Mouse (Mus musculus) cerebellum, postnatal 14 days (tissue): ENCODE measurements around the gene Calhm6.
A peak's percentile ranks its signal among the peaks of the same experiment; 100 is the strongest.

Source experiments
- DNase-seq, 2 experiments: peaks; one replicate each; pipeline ENCODE4 v3.0.0; 2021; ENCODE audit warnings: mixed read lengths in 2 of 2

Gene Calhm6

DNA sequence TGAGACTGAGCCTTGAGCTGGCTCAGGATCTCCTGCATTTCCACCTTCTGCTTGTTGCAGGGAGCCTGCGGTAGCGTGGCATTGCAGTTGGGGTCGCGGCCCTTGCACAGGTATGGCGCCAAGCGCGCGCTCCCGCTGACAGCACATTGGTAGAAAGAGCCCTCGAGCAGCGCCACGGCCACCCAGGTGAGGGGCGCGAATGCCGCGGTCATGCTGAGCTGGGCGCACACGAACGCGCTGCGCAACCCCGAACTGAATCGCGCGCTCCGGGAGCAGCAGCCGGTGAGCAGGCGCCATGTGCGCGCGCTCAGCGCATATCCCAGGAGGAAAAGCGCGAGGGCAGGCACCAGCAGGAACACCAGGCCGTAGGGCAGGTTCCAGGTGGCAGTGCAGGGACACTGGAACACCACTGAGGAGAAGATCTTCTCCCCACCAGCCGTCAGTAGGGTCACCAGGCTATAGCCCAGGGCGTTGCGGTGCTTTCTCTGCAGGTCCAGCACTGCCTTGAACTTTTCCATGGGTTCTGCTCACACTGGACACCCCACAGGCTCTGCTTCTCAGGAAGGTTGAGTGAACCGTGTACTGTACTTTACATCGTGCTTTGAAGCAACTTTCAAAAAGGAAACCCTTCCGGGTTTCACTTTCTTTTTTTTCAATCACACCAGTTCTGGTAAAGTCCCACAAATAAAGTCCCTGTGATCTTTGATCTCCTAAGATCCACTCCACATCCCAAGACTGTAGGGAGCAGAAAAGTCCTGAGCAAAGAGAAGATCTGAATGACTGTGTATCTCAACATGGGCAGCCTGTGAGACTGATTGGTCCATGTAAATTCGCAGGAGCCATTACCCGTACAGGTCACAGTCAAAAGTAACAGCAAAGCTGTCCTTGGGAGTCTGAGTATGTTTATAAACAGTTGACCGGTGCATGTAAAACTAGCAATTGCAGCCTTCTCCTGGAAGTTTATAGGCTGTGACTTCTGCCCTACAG, at the start of gene Calhm6:
Gene Calhm6, minus strand, starts transcription at position 593 of the 987 bp plus-strand sequence.
- peak; percentile 26 to 35 for DNase-seq

DNA sequence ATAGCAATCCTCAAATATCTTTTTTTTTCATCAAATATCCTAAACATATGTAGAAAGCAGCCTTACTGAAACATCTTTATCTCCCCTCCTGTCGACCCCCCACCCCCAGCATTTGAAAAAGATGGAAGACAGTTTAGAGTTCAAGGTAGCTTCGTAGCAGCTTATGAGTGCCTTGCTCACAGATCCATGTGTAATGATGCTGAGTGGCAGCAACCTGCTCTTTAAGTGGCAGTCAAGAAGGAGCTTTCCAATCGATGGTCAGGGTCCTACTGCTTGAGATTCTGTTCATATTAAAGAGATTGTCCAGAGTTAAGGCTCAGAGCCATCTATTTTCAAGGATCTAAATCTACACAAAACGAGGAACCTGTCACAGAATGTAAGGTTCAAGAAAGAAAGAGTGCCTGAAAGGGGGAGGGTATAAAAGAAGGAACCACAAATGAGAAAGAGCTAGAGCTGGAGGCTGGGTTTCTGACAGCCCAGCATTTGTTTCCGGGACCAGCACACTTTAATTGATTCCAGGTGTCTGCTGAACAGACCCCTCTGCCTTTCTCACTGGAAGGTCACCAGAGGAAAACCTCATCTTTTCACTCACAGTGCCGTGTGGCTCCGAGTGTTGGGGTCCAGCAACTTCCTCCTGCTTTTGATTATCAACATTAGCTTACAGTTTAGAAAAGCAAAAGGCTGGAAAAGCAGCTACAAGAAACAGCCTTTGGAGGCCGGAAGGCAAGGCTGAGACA, 48.3 kb upstream of the Calhm6 start:
- DNase-seq, result no peak

DNA sequence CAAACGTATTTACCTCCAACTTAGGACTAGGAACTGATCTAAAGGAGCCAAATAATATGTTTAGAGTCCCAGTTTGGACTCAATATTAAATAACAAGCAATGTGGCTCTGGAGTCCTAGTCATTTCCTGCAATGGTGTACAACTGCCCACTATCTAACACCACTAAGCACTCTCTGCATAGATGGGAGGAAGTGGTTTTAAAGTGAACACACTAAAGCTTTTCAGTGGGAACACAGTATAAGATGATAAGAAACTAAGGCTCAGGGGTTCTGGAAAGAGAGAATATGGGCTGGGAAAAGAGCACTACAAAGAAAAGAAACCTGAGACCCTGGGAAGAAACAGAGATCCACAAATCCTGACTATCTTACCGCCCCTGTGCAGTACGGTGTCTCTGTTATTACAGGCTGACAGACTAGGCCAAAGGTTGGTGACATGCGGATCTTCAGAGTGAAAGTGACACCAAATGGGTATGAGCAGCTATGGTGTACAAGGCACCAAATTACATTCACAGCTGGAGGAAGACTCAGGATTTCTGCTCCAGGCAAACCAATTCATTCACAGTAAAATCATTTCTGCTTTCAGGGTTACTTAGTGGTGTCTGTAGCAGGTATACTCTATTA, 45.0 kb upstream of the Calhm6 start:
- DNase-seq, result no peak

DNA sequence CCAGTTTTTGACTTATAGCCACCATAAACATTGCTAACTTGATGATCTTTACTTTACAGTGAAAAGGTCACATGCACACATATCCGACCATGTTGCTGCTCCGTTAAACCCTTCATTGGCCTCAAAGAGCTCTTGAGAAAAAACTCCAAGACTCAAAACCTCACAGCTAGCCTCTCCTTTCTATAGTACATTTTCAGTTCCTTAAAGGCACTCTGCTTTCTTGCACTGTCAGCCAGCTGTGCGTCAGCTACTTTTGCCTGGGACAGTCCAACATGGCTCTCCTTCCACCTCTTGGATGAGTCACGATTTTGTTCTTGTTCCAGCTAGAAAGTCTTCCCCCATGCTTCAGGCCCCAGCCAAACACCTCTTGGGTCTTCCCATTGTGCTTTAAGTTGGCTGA, 43.9 kb upstream of the Calhm6 start:
- no peak for DNase-seq

DNA sequence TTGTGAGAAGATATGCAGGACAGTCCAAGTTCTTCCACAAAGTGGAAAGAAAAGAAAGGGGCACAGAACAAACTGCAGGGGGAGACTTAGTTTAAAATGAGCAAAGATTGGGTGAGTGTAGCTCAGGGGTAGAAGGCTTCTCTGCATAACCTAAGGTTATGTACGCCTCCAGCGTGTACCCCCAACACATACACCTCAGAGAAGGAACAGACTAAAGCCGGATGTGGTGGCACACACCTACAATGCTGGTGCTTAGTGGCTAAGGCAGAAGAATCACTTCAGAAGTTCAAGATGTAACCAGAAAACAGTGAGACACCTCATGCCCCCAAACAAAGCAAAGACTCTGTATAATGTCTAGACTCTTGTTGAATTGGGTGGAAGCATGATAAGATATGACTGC, 43.4 kb upstream of the Calhm6 start:
- DNase-seq, result no peak

DNA sequence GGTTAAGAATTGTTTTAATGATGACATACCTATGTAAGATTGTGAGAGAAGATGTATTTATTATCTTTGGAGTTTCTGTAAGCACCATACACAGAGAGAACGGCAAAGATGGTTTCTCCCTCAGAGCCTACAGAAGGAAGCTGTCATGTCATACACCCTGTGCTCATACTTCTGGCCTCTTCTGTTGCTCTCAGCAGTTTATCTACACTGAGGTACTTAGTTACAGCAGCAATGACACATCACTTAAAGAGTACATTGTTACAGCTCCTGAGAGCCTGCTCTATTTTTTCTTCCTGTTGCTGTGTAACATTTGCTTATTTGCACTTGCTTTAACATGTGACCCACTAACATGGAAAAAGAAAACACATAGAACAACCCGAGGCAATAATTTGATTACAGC, 39.2 kb upstream of the Calhm6 start:
- DNase-seq, result no peak

DNA sequence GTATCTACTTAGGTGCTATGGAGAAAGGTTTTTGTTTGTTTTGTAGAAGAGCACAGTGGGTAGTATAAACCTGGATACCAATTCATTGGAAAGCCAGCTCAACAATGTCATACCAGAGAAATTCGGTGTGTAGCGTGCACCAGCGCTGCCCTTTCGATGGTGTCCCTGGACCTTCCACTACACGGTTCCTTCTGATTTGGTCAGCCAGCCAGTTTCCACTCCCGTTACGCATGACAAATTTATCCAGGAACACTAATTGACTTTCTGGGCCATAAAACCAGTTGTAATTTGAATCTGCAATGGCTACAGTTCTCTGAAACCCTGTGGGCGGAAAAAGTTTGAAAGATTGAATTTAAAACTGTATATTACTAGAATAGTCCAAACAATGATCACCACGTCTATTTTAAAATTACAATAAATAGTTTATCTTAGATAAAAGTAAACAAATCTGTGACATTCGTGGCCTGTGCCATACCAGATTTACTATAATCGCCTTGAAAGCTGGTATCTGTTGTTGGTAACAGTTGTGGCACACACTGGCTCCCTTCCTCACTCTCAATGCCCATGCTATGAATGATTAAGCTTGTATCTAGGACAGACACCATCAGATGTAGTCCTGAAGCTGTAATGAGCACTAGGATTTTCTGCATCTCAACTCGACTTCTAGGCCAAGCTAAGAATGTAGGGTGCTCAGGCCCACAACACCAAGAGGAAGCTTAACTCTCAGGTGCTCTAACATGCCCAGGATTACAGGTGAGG, 28.2 kb upstream of the Calhm6 start:
- DNase-seq, result no peak

DNA sequence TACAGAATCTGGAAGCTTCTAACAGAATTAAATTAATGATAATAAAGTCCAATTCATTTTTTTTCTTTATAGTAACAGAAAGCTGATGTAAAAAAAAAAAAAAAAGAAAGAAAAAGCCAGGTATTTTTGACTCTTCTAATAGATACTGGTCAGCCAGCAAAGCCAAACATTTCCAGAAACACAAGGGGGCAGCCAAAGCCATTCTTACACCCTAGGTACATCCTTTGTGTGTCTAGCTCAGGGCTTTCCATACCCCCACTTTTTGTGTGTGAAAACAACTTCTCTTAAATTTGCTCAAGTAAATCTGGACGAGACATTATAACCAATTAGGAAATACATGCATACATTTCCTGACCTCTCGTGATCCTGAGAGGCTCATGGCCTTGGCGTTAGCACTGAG, 24.0 kb upstream of the Calhm6 start:
- DNase-seq, result peak; percentile 18 to 26

DNA sequence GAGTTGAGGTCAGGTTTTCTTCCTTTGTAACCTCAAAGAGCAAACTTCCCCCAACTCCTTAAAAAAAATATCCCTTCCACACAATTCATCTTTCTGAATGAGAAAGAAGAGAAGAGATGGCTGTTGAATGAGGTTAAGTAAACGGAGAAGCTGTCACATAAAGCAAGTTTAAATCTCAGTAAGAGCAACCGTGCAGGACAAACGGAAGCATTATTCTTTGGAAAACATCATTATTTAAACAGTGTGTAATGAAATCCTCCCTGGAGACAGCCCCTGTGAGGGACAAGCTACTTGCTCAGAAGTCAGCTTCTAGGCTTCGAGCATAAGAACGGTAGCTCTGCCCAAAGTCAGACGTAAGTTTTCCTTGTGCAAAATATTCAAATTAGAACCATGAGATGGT, 22.7 kb upstream of the Calhm6 start:
- DNase-seq, result no peak

DNA sequence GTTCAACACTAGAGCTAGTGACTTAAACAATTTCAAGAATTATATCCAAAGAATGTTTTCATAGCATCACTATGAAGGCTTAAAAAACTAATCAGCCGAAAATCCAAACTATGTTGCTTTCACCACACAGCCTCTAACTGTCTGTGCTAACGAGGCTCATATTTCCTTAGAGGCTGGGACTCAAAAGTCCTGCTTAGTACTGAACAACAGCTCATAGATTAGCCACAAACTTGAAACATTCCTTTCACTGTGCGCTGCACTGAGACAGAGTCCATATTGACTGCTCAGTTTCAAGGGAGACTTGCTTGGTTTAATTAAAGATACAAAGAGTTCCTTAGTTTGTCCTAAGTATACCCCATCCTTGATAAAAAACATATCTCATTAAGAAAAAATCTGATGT, 22.0 kb upstream of the Calhm6 start:
- DNase-seq, result no peak

DNA sequence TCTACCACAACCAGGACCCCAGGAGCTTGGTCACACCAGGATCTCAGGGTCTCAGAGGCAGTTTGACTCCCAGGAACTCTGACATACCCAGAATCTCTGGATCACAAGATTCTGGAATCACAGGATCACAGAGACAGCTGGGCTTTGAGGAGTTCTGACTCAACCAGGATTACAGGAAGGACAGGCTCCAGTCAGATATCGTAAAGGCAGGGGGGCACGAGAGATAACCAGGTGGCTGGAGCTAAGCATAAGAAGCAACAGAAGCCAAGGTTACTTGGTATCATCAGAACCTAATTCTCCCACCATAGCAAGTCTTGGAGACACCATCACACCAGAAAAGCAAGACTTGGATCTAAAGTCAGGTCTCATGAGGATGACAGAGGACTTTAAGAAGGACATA, 13.9 kb upstream of the Calhm6 start:
- DNase-seq, result no peak

DNA sequence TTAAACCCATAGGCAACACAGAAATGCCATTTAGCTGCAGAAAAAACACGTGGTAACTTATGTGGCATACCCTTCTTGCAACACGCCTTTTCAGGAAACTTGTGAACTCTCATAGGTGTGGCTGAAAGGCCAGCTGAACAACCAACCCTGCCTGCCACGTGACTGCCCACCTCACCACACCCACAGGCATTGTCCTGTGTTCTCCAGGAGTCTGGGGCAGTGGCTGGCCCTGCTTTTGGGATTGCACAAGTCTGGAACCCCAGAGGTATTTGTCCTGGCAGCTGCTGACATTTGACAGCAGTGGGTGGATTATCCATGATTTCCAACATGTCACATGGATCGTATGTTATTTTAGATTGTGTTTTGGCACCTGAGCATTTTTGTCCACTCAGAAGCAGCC, 12.0 kb upstream of the Calhm6 start:
- no peak for DNase-seq

DNA sequence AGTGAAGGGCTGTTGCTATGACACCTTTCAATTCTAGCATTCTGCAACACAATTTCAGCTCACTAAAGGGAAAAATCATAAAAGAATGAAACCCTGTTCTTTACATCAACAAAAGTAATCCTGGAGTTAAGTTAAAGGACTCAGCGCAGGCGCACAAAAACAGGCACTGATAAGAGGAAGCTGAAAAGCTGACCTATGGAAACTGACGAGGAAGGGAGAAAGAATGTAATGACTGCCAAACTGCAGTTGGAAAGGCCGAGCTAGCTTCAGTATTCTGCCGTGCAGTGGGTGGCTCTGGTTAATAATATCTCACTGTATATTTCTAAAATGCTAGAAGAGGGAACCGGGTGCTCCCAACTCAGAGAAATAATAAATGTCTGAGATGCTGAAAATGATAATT, 10.2 kb upstream of the Calhm6 start:
- DNase-seq, result no peak

DNA sequence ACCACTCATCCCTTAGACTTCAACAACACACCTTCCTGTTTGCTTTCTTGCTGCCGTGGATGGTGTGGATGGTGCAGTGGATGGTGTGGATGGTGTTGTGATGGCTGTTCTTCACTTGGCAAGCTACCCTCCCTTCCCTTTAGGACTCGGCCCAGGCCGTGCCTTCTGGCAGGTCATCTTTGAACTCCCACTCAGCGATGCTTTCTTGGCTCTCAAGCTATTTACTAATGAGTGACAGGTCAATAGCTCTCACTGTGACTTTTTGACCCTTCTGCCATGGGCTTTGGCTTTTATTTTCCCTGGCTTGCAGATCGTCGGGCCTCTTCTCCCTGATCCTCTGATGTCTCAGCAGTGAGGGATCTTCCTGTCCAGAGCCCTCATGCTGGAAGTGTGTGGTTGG, 8.6 kb upstream of the Calhm6 start:
- peak in 1 of 2 experiments; percentile 4 for DNase-seq

DNA sequence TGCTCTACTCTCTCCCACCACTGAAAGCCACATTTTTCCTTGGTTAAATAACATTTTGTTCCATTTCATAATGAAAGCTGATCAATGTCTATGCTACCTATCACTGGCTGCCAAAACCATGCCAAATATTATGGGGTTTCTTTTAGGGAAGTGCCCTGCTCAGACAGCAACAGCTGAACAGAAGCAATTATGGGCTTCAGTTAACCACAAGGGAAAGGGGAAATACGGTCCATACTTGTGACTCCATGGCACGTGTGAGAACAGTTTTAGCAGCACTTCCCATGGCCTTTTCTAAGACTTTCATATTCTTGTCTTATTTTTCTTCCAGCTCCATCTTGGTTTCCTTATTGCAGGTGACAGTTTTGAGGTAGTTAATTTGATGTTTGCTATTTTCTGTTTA, 3.6 kb upstream of the Calhm6 start:
- DNase-seq, result no peak

DNA sequence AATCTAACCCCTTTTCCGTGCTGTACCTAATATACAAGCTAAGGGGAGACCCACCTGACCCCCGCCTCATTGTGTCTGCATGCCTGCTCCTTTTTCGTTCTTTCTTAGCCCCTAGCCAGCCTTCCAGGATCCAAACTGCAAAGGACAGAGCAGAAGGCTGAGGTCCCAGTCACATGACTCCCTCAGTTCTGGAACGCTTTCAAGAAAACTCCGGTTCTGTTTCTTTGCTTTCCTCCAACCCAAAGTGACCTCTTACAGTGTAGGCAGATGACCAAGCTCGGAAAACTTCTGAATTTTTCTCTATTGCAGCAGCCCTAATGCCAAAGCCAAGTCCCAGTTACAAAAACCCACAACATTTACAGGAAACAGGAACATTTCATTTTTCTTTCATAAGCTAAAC, 607 bp upstream of the Calhm6 start:
- DNase-seq, result peak in 1 of 2 experiments; percentile 5

DNA sequence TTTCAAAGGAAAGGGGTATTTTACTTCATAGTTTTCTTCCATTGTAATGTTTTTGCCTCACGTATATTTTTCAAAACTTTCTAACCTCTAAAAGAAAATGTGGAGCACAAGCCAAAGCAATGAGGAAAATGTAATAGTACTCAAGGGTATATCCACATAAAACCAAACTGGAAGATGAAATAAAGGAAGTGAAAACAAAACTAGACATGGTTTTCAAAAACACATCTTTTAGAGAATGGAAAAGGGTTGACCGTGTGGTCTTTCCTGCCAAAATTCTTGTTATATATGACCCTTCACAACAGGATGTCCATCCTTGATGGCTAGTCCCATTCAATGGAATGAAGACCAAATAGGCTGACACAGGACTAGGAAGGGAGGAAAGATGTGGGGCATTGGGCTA, 9.4 kb downstream of the Calhm6 start:
- no peak for DNase-seq

DNA sequence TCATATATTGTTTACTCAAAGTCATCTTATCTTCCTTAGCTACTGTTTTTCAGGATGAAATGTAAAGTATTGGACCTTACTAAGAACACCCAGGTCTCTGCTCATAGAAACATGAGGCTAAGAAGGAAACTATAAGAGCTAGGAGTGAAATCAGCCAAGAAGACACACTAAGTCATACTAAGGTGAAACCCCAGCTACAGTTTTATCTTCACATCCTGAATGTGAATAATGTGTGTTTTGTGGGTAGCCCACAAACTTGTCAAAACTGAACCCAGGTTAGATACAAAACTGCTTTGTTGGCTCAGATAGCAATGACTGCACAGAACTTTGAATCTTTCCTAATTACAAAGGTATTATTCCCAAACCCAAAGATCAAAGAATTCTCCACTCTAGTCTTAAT, 10.0 kb downstream of the Calhm6 start:
- no peak for DNase-seq

DNA sequence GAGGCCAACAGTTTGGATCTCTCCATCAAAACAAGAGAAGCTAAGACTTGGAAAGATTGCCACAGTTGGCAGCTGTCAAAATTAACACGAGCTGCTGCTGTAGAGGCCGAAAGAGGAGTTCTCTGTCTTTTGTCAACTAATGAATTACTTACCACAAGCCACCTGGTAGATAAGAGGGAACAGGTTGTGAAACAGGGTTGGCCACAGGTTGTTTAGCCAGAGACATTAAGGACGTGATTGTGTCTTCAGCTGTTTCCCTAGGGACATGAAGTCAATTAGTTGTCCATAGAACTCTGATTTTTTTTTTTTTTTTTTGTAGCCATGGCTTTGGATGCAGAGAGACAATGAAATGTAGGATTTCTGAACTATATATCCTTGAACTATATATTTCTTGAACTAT, 10.7 kb downstream of the Calhm6 start:
- no peak for DNase-seq

DNA sequence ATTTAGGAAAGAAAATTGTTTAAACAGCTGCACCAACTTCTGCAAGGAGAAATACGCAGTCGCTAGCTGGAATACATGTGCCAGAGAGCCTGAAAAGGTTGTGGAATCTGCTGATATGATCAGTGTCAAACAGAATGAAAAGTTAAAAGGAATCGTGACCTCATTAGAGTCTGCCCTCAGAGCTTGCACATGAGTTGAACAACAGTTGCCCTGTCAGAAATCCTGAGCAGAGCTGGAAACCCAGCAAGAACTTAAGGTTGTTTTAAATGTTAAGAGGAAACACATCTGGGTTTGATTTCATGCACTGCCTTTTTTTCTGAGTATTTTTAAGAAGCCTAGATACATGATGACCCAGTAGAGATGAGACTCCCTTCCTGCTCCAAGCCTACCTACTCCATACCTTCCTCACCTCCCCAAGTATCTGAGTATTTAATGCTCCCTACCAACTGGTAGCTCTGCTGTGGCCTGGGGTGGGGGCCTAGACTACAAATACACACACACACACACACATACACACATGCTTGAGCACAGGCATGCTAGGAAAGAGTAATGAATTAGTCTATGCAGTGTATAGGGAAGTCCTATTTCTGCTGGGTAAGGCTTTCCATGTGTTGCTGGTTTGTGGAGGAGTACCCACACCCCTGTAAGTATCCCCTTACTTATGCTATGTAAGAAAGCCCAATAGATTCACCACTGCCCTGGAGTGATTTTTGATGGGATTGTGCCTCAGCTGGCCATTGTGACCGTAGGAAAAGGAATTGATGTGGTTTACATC, 15.6 kb downstream of the Calhm6 start:
- DNase-seq, result no peak

DNA sequence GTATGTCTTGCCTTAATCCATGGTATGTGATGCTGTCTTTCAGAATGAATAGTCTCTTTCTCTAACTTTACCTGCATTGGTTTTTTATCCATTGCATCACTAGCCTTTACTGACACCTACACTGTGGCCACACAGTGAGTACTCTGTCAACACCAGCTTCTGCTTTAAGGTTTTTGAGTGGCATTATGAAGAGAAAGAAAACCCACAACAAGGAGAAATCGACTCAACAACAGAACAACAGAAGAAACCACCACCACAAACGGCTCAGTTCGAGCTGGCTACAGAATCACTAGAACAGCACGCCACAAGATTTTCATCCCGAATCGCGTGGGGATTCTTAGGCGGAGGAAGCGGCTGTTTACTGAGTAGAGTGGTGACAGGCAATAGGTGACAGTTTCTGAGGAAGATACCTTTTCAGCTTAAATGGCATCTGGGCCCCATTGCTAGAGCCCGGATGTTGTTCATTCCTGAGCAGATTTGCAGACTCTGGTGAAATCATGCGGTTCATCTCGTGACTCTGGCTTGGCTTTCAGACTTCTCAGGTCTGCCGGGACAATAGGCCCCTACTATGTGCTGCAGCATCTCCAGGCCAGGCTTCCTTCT, 16.8 kb downstream of the Calhm6 start:
- DNase-seq, result no peak
